Mouse (Mus musculus): Measurements from ENCODE around the gene Adamts15.

DNA sequence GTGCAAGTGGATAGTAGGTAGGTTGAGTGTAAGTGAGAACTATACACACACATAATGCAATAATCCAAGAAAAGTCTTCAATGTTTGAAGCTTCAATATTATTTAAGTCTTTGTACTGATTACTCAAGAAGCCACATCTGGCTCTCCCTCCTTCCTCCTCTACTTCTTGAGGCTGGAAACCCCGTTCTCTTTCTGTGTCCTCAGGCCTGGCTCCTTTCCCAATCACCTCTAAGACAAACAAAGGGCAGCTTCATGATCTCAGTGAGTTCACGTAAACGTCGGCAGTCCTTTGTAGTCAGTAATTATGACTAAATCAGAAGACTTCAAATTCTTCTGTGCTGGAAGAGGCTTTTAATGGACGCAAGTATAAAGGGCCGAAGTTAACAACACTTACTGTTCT, 12.6 kb upstream of the Adamts15 start:
- TF ChIP-seq CTCF (IDR thresholded peaks at IDR 0.05) = no peak
- TF ChIP-seq EP300 (IDR thresholded peaks at IDR 0.05) = no peak
